Mouse (Mus musculus) heart, postnatal 10 days (tissue): ENCODE results near the gene Brd1. TPM values are rescaled to one million over a fixed set of nuclear protein-coding genes. Genes with fewer than 3 reads are reported as not detected.
A peak's percentile ranks its signal among the peaks of the same experiment; 100 is the strongest.
"Not testable (repeated sequence)": the region's sequence is repeated elsewhere in the genome, so short reads cannot be mapped to it uniquely, and the experiment has no call there.

Source experiments
- DNase-seq, 2 experiments: peaks; one replicate each; pipeline ENCODE4 v3.0.0; 2021
- intact Hi-C: fragments of 180-260 bp; cut with DNase I; formaldehyde crosslinking; loops from one replicate; pipeline ENCODE4 v1.15.1; 2025
- total RNA-seq, 2 experiments: library from RNA; stranded (reverse); gene quantifications; 2 replicates each; pipeline ENCODE4 v1.2.3; 2021

Gene Brd1
- total RNA-seq, 2 experiments from 2014 or later = 38.6 to 39.6 TPM

DNA sequence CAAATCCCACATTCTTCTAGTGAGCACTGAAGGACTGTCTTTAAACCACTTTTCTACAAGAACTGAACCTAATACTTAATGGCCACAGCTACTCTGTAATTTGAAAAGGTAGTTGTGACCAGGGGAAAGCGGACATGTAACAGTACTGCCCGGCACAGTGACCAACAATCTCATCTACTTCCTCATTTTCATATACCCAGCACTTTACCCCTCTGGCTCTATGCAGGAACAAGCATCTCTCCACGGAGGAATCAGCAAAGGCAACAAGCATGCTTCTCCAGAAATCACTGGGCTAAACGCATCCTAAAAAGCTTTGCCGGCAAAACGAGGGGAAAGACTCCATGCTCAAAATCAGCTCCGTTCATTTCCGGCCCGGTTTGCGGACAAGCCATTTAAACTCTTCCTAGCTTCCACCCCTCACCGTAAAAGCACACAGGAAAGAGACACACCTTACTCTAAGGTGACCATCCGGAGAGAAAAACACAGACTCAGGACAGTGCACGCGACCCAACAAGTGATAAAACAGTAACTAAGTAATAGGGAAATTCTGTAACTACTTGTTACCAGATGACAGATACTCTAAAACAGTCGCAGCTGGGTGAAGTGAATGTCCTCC is 1.5 kb downstream of the Brd1 start:
- peak in 1 of 2 experiments; percentile 27 for DNase-seq
- intact Hi-C loops = no loop called here

DNA sequence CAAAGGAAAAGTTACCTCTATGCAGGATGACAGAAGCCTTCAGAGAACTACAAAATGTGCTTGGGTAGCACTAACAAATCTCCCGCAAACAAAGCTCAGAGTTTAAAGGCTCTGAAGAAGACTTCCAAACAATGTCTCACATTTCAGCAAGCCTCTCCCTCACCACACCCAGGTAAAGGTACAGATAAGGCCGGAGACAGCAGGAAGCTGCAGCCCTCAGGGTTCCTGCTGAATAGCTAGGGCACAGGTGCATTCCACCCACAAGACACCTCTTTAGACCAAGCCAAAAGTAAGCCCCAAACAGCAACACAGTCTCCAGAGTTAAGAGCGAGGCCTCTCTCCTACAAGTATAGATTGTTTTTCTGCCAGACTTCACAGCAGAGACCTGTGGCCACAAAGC is 3.3 kb downstream of the Brd1 start:
- intact Hi-C loops = no loop called here
- no peak for DNase-seq

DNA sequence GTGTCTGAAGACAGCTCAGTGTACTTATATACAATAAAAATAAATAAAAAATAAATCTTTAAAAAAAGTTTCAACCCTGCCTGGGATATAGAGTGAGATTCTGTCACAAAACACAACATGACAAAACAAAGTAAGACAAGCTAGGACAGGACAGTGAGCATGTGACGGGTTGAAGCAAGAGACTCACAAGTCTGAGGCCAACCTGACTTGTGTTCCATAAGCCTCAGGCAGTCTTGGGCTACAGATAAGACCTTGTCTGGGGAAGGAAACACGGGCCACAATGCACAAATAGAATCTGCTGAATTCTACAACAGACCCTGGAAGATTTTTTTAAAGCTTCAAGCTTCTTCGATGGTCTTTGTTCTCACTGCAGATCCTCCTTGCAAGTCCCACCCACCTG is 6.8 kb downstream of the Brd1 start:
- intact Hi-C loops = no loop called here
- DNase-seq = no peak

DNA sequence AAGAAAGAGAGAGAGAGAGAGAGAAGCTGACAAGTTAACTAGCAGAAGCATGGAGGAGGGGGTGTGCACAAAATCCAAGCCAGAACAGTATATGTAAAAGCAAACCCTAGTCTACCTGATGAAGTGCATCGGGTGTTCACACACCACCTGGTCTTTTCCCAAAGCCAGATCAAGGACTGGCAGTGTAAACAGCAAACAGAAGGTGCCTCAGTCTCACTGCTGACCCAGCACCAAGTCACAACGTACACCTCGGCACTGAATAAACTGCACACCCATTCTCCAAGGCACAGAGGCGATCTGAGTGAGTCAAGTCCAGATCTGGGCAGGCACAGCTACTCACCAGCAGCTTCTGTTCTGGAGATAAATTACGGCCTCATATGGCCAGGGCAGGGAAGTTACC is 9.0 kb downstream of the Brd1 start:
- intact Hi-C loops = no loop called here
- no peak for DNase-seq

DNA sequence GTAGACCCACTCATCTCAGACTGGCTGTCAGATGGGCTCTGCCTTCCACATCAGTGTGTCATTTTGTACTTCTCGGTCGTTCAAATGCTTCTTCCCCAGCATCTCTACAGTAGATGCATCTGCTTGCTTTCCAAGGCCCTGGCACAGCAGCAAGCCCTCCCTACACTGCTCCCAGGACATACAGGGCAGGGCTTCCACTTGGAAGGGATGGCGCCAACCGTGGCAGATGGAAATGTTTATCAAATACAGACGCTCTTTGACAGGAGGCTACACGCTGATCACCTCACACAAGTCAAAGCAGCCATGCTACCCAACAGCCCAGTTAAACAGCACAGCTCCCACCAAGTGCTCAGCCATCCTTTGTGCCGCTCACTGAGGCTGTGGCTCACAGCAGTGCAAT is 9.7 kb downstream of the Brd1 start:
- DNase-seq = no peak
- intact Hi-C loops = no loop called here

DNA sequence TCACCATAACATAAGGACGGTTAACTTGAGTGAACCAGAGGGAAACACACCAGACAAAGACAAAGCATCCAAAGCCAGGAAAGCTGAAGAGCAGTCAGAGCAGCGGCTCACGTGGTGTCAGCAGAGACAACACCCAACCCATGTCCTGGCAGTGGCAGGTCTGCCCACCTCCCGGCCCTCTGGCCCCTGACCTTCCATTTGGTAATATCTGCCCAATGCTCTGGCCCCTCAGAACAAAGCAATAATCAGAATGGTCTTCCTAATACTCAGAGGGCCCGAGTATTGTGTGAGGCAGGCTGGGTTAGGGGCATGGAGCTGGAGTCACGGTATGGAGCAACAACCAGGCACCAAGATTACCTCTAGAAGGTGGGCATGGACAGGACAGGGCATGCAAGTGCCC is 10.8 kb downstream of the Brd1 start:
- no peak for DNase-seq
- intact Hi-C loops = no loop called here

DNA sequence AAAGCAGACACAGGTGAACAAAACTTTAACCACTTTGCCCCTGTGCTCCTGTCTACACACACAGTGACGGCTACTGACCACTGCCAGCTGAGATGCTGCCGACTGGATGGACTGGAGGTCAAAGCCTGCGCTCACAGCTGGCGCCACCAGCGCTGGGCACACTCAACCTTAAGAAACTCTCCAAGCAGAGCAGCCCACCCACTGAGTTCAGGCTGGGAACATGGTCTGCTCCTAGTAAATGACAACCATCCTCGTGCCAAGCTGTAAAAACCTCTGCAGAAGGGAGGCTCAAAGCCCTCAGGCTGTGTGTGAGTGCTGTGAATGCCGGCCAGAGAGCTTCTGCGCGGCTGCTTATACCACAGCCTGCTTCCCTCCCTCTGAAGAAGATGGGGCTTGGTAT is 16.8 kb downstream of the Brd1 start:
- DNase-seq = no peak
- intact Hi-C loops = no loop called here

DNA sequence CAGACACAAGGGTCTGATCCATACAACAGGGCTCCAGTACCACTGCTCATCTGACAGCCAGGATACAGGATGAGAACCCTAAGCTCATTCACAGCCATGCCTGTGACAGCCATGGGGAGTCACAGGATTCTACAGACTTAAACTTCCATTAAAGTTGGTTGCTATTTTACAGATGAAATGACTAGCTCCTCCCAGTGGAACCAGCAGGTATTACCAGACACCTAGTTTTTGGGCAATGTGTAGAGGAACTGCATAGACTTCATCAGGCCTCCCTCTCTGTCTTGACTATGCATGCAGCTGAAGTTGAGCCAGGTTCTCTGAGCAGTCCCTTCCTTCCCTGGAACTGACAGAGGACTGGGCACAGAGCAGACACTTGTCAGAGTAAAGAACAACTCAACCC is 17.7 kb downstream of the Brd1 start:
- DNase-seq = peak in 1 of 2 experiments; percentile 28
- intact Hi-C loops = no loop called here

DNA sequence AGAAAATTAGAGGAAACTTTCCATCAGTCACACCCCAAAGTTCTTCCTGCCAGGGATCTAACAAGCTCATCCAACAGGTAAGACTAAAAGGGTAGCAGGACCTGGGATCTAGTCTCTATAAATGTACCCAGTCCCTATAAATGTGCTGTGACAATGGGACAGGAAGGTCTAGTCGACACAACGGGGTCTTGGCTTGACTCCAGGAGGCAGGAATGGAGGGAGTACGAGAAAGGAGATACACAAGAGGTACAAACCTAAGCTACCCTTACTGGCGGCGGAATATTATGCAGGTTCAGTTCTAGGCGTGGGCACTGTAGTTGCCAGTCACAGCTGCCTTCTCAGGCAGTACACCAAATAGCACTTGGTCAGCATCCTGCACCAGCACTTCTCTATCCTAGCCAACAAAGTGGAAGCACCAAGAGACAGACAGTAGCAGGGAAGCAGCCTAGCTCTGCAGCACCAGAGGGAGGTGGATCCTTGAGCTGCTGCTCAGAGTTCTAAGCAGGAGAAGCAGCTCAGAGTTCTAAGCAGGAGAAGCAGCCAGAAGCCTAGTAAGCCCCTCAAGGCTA is 19.9 kb downstream of the Brd1 start:
- intact Hi-C loops = no loop called here

DNA sequence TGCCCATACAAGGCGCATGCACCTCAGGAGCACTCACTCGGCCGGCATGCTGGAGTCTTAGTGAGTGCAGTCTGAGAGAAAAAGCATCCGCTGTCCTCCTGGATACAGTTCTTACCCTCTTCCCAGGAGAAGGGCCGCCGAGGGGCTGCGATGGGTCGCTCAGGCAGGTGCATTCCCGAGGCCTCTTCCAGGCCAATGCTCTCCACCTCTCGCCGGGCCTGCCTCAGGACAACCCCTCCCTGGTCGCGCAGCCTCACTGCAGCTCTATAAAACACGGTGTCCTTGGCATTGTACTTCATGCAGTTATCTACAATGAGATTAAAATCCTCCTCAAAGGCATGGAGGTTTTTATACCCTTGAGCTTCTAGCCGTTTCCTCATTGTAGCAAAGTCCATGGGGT is 21.5 kb downstream of the Brd1 start:
- intact Hi-C loops = no loop called here
- no peak for DNase-seq

More for the DNA sequence above, 19.9 kb downstream of the Brd1 start:
- no peak for DNase-seq

DNA sequence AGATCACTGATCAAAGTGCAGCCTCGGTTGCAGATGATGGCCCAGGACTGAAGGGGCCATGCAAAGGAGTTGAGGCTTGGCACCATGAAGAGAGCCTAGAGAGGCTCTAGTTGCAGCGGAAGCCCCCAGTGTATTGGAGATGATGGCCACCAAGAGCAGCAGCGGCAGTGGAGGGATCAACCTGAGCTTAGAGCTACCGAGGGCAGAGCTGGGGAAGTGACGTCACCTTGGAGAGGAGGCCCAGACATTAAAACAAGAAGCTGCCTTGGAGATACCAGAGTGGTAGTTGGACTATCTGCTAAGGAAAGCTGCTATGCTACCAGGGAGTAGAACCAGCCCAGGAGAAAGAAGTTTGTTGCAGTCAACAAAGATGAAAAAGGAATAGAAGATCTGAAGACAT is 24.2 kb downstream of the Brd1 start:
- DNase-seq = no peak
- intact Hi-C loops = no loop called here

DNA sequence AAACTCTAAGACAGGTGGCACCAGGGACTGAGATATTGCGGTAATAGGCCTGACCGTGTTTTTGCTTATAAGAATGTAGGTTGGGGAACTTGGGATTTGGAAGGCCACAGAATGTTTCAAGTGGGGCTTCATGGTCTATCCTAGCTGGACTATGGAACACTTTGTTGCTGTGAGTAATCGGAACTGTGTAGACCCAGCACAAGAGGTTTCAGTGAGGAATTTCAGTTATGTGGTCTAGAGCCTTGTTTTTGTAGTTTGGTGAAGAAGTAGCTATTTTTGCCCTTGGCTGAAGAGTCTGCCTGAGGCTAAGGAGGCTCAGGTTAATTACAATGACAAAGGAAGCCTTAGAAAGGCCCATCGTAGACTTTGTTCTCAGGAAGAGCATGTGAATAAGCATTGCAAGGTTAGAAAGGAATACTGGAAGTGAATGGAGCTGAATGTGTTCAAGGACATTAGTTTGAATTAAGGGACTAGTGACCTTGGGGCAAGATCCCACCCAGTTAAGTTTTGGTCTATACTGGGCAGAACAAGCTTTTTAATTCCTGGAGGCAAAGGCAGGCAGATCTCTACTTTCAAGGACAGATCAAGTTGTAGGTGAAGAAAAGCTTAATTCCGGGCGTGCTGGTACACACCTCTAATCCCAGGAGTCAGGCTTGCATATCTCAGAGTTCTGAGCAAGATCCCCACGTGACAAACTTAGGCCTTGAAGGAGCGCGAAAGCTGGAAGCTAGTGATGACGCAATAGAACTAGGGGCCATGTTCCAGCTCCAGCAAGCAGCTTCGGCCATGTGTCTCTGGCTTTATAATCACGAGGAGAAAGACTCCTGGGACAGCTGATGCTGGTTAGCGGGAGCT is 25.1 kb downstream of the Brd1 start:
- DNase-seq = no peak
- intact Hi-C loops = no loop called here

DNA sequence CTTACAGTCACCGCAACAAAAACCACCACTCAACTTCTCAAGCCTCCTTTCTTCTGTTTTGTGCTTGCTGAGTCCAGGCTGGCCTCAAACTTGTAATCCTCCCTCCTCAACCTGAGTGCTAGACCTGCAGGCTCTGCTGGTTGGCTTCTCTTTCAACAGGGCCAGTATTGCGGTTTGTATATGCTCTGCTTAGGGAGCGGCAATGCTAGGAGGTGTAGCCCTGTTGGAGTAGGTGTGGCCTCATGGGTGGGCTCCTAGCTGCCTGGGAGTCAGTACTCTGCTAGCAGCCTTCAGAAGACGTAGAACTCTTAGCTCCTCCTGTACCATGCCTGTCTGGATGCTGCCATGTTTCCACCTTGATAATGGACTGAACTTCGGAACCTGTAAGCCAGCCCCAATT is 25.8 kb downstream of the Brd1 start:
- intact Hi-C loops = no loop called here
- no peak for DNase-seq

DNA sequence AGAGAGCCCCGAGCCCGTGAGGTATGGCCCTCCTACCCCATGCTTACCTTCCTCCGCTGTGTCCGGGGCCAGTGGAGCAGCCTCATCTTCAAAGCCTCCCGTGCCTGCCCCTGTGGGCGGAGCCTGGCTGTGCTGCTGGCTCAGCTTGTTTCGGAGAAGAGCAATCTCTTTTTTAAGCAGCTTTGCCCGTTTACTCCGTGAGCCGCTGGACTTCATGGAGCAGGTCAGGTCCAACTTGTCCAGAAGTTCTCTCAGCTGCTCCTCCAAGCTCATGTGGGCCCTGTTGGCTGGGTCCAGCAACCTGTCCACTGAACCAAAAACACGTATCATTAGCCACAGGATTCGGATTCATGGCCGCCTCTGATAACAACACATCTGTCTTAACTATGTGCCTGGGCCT is 27.0 kb downstream of the Brd1 start:
- intact Hi-C loops, DNase-seq: not testable (repeated sequence)

DNA sequence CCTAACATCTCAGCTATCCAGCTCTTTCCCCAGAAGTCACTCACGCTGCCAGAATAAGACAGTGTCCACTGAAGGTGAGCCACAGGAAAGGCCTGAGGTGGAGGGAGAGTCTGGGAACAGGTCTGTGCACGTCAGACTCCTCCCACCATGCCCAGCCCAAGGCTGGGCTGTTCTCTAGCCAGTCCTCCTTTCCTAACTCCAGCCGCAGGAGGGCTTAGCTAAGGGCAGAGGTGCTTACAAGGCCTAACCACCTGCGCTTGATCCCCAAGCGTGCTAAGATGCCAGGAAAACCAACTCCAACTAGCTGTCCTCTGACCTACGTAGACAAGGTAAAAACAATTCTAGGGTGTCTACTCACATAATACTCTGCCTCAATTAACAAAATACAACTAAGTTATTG is 27.7 kb downstream of the Brd1 start:
- DNase-seq = no peak
- intact Hi-C loops = no loop called here

DNA sequence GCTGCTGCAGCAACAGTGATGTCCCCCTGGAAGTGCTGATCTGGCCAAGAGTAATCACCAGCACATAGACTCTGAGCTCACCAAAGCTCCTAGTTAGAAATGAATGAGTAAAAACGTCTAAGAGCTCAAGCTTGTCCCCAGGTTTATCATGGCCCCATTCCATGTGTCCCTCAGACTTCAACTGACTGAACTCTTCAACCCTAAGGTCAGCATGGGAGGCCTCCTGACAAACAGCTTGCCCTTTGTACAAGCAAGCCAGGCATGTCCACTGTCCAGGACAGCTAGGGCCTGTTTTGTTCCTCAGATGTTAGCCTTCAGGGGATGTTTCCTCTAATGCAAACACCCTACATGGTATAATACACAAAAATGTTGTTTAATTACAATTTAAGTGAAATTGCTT is 29.7 kb downstream of the Brd1 start:
- DNase-seq = no peak
- intact Hi-C loops = no loop called here

DNA sequence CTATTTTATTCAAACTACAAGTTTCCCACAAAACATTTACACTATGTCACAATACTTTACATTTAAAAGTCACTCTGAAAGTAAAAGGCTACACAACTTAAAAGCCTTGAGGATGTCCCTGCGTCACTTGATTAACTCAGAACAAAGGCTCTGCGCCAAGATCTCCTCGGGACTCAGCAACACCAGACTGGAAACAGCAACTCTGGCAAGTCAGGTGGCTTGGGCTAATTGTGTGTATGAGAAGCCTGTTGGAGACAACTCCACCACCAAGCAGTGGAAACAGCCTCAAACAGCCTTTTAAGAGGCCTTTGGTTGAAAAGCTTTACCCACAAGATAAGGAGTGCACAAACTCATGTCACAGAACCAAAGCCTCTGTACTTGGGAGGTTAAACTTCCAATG is 31.5 kb downstream of the Brd1 start:
- intact Hi-C loops = no loop called here
- DNase-seq = peak; percentile 46 to 72

DNA sequence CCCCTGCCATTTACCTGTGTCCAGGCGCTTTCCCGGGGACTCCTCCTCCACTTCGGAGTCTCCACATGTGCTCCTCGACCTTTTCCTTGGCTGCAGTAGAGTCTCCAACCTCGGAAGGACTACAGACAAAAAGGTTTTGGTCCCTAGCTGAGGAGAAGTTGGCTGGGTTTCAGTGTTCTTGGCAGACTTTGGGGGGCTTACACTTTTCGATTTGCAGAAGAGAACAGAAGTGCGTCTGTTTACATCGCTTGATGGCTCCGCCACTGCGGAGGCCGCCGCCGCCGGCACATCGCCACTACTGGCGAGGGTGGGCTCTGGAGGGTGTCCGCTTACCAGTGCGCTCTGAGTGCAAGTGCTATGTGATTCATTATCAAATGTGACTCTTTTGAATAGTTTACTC is 33.3 kb downstream of the Brd1 start:
- DNase-seq = no peak
- intact Hi-C loops = no loop called here

DNA sequence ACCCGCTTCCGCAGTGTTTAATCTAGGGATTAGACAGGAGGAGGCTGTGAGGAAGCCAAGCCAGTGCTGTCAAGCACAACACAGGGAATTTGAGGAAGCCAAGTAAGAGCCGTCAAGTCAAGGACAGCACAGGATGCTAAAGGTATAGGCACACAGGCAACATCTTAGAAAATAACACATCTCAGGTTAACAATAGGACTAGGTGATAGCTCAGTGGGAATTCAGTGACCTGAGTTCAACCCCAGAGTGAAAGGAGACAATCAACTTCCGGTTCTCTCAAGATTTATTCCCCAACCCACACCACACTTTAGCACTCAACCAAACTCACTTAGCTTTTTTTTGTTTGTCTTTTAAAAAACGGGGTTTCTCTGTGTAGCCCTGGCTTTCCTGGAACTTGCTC is 34.5 kb downstream of the Brd1 start:
- intact Hi-C loops = no loop called here
- DNase-seq = no peak

DNA sequence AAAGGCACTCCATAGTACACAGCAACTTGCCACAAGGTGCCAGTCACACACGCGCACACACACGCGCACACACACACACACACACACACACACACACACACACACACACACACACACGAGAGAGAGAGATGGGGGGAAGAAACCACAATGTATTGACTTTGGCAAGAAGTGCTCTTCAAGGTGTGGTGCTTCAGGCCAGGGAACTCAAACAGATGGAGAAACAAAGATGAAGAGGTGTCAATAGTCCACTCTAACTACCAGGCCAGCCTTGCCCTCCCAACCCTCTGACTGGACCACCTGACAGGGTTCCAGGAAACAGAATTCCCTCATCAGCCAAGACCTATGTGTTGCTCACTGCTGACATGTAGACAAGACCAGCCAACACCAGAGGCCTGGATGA is 36.4 kb downstream of the Brd1 start:
- DNase-seq = no peak
- intact Hi-C loops = no loop called here

DNA sequence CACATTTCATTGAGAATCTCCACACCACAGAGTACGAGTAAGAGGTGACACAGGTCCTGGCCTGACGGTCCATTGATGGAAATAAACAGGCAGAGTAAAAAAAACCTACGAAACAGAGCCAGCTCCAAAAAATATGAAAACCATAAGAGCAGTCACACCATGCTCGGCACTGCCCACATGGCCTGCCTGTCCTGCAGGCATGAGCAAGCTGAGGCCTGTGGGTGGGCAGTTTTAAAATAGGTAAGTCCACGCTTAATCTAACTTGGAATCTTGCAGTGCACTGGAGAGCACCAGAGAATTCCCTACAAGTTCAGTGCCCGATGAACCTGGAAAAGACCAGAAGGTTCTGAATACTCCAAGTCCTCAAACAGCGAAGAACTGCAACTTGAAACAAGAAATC is 38.0 kb downstream of the Brd1 start:
- DNase-seq = no peak
- intact Hi-C loops = no loop called here

DNA sequence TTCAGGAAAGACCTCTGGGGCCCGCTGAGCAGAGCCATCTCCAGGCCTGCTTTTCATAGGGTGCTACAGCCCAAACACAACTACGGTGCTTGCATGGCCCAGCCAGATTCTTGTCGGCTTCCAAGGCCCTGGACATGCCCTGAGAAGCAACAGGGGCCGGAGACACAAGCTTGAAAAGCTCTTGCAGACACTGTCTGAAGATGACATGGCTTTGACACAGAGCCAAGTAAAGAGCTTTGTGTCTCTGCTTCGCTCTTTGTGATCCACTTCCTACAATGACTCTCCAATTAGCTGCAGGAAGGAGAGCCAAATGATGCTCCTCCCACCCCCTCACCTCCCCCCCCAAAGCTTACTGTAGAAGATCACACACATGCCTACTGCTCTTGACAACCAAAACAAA is 40.0 kb downstream of the Brd1 start:
- intact Hi-C loops = no loop called here
- peak; percentile 31 to 42 for DNase-seq
